Comparison of ENCODE assay signal across 9 mouse cellular contexts in the genomic region with DNA sequence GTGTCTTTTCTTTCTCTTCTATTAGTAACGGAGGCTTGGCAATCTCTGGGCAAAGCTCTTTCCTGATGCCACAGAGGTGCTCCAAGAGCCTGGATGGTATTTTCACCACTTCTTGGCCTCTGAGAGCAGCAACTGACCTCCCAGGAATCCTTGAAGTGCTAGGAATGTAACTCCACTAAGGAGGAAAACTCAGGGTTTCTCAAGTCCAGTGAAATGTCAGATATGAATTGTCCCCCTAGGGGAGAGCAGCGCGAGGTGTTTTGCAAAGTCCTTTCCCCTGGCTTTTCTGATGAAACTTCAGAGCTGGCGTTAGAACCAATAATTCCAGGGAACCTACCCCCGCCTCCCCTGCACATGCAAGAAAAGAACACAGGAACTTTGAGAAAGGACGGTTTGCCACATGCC. TPM values are rescaled to one million over a fixed set of nuclear protein-coding genes. Genes with fewer than 3 reads are reported as not detected.
A peak's percentile ranks its signal among the peaks of the same experiment; 100 is the strongest.
DNase-seq lines count a peak whose midpoint lies in the region; ATAC-seq and TF ChIP-seq lines count a peak whose summit lies in the region.
"Had no signal": no experiment of that assay in that cellular context is flagged by ENCODE, and none has a peak within 500 bp of the region (broad histone marks: within the 10 kb centered on the region; RNA-seq: fewer than 3 reads in every experiment).

No protein-coding gene starts in this region.

- WGBS in kidney, embryonic 14.5 days: 40% methylated on average over 6 of the region's 6 CpGs
- 29% methylated on average over 6 of the region's 6 CpGs for WGBS in embryonic facial prominence, embryonic 14.5 days
- 37% methylated on average over 6 of the region's 6 CpGs for WGBS in limb, embryonic 14.5 days
- 50% methylated on average over 6 of the region's 6 CpGs for WGBS in macrophage (ENCODE audit: missing documents)

- peak overlapping the region; percentile 21; the same call in 1 of the 2 replicates for H3K4me2 ChIP-seq in kidney, embryonic 14.5 days (replicated peaks; ENCODE audit: low read depth, low read length)
- peak overlapping the region; percentile 41 for H3K4me2 ChIP-seq in embryonic facial prominence, embryonic 14.5 days (ENCODE audit: low read depth, low read length)
- peak overlapping the region; percentile 16; the same call in 1 of the 2 replicates for H3K4me2 ChIP-seq in limb, embryonic 14.5 days (replicated peaks; ENCODE audit: low read depth, low read length, severe bottlenecking)
- H3K4me2 ChIP-seq: forebrain, embryonic 15.5 days had no signal

- TF ChIP-seq POLR2A in limb, embryonic 14.5 days (IDR thresholded peaks at IDR 0.05; ENCODE audit: borderline replicate concordance, extremely low read depth, insufficient read depth, insufficient read length): no peak

- H3K4me1 ChIP-seq in kidney, embryonic 14.5 days (ENCODE audit: control insufficient read depth, insufficient read depth, low read length): peaks cover 4% of the 10 kb centered on the region; the same call in 1 of the 2 replicates
- peaks cover 12% of the 10 kb centered on the region for H3K4me1 ChIP-seq in embryonic facial prominence, embryonic 14.5 days (ENCODE audit: control insufficient read depth, insufficient read depth, low read length)
- H3K4me1 ChIP-seq in limb, embryonic 14.5 days (ENCODE audit: control insufficient read depth, insufficient read depth, low read length): peaks cover 11% of the 10 kb centered on the region

- no peaks in the 10 kb centered on the region for H3K27me3 ChIP-seq in kidney, embryonic 14.5 days (ENCODE audit: control insufficient read depth, insufficient read depth, low read length)
- no peaks in the 10 kb centered on the region for H3K27me3 ChIP-seq in embryonic facial prominence, embryonic 14.5 days (replicated peaks; ENCODE audit: control insufficient read depth, insufficient read depth, low read length)
- no peaks in the 10 kb centered on the region for H3K27me3 ChIP-seq in limb, embryonic 14.5 days (ENCODE audit: control insufficient read depth, insufficient read depth, low read length)
- H3K27me3 ChIP-seq: forebrain, embryonic 15.5 days had no signal

- DNase-seq in kidney, postnatal 25 days: no peak
- no peak for DNase-seq in embryonic facial prominence, embryonic 14.5 days (ENCODE audit: low spot score)
- no peak for DNase-seq in limb, embryonic 14.5 days (ENCODE audit: low spot score)
- DNase-seq in right cerebral cortex, postnatal 4 days: no peak
- DNase-seq in cerebellum, adult 9-10 months: no peak
- DNase-seq: cerebellum, adult 8-10 months had no signal

- no peaks in the 10 kb centered on the region for H3K9me3 ChIP-seq in kidney, embryonic 14.5 days (ENCODE audit: control insufficient read depth, low read length)
- H3K9me3 ChIP-seq in embryonic facial prominence, embryonic 14.5 days (ENCODE audit: control insufficient read depth, low read length): no peaks in the 10 kb centered on the region
- no peaks in the 10 kb centered on the region for H3K9me3 ChIP-seq in limb, embryonic 14.5 days (ENCODE audit: control insufficient read depth, low read length)
- H3K9me3 ChIP-seq: forebrain, embryonic 15.5 days had no signal

- peaks cover 8% of the 10 kb centered on the region for H3K79me2 ChIP-seq in macrophage (ENCODE audit: inconsistent target)

- no peak for ATAC-seq in kidney, embryonic 14.5 days (ENCODE audit: low FRiP score, low TSS enrichment)
- ATAC-seq in embryonic facial prominence, embryonic 14.5 days (ENCODE audit: low read depth): no peak
- ATAC-seq in limb, embryonic 14.5 days (ENCODE audit: low FRiP score, low read depth): no peak
- ATAC-seq: forebrain, embryonic 15.5 days had no signal

- H3K36me3 ChIP-seq in kidney, embryonic 14.5 days (ENCODE audit: control insufficient read depth, insufficient read depth, low read length): no peaks in the 10 kb centered on the region
- H3K36me3 ChIP-seq in embryonic facial prominence, embryonic 14.5 days (ENCODE audit: control insufficient read depth, insufficient read depth, low read length): no peaks in the 10 kb centered on the region
- no peaks in the 10 kb centered on the region for H3K36me3 ChIP-seq in limb, embryonic 14.5 days (ENCODE audit: control insufficient read depth, insufficient read depth, low read length)
- no peaks in the 10 kb centered on the region for H3K36me3 ChIP-seq in macrophage (ENCODE audit: inconsistent target)
- H3K36me3 ChIP-seq: forebrain, embryonic 15.5 days had no signal

- no peak overlapping the region for H3K27ac ChIP-seq in kidney, embryonic 14.5 days (ENCODE audit: low read depth, low read length)
- peak overlapping the region; percentile 22; the same call in 1 of the 2 replicates for H3K27ac ChIP-seq in embryonic facial prominence, embryonic 14.5 days (replicated peaks; ENCODE audit: low read depth, low read length)
- H3K27ac ChIP-seq in limb, embryonic 14.5 days (replicated peaks; ENCODE audit: low read depth, low read length): no peak overlapping the region
- H3K27ac ChIP-seq in macrophage: peak overlapping the region; percentile 38
- H3K27ac ChIP-seq: forebrain, embryonic 15.5 days had no signal

- no peak overlapping the region for H3K4me3 ChIP-seq in kidney, embryonic 14.5 days (ENCODE audit: low read length)
- 0 out of 2 replicates have a peak overlapping the region, but pooled peaks have one; percentile 1 for H3K4me3 ChIP-seq in embryonic facial prominence, embryonic 14.5 days (ENCODE audit: low read depth, low read length)
- H3K4me3 ChIP-seq in limb, embryonic 14.5 days (replicated peaks; ENCODE audit: low read length): no peak overlapping the region
- no peak overlapping the region for H3K4me3 ChIP-seq in macrophage (ENCODE audit: inconsistent target)
- H3K4me3 ChIP-seq: forebrain, embryonic 15.5 days had no signal

- no peak overlapping the region for H3K9ac ChIP-seq in kidney, embryonic 14.5 days (ENCODE audit: low read depth, low read length)
- H3K9ac ChIP-seq in embryonic facial prominence, embryonic 14.5 days (ENCODE audit: low read depth, low read length): no peak overlapping the region; the same call in 1 of the 2 replicates
- no peak overlapping the region for H3K9ac ChIP-seq in limb, embryonic 14.5 days (ENCODE audit: low read depth, low read length, severe bottlenecking)
- H3K9ac ChIP-seq: forebrain, embryonic 15.5 days had no signal

RNA-seq across cellular contexts. Expression of gene Pptc7, which starts 3.7 kb away (rescaled TPM):
- polyA plus RNA-seq in kidney, embryonic 14.5 days (2014; fragmentation: Nextera tagmentation; extraction: Ambion mirVana): 7.9 and 10.9 TPM in 2 replicates
- 7.9 and 8.1 TPM in 2 replicates for polyA plus RNA-seq in embryonic facial prominence, embryonic 14.5 days (2014; fragmentation: Nextera tagmentation; extraction: Ambion mirVana)
- polyA plus RNA-seq in limb, embryonic 14.5 days (2012; rRNA removed): 11.5 and 13.7 TPM in 2 replicates
- 7.6 and 8.9 TPM in 2 replicates for polyA plus RNA-seq in limb, embryonic 14.5 days (2014; fragmentation: Nextera tagmentation; extraction: Ambion mirVana)
- total RNA-seq in macrophage (2018; cell fraction: chromatin; rRNA removed): 10 to 100 TPM in 9 of 26 experiments, 1 to 10 TPM in 17; 1.5 to 14.8 (median 8.4) TPM
- 10 to 100 TPM; 10.6 to 20.0 (median 17.2) TPM for total RNA-seq in macrophage (2018; cell fraction: cytosol; rRNA removed)
- 10 to 100 TPM in 24 of 26 experiments, 1 to 10 TPM in 2; 7.3 to 28.9 (median 16.3) TPM for total RNA-seq in macrophage (2018; cell fraction: nucleus; rRNA removed)
- polyA plus RNA-seq in macrophage (2018): 12.5 to 16.0 TPM (median 14.1 TPM) in 3 replicates

RNA-seq across cellular contexts. Expression of gene Tctn1, which starts 16.2 kb away (rescaled TPM):
- polyA plus RNA-seq in kidney, embryonic 14.5 days (2014; fragmentation: Nextera tagmentation; extraction: Ambion mirVana): 6.5 and 9.8 TPM in 2 replicates
- polyA plus RNA-seq in embryonic facial prominence, embryonic 14.5 days (2014; fragmentation: Nextera tagmentation; extraction: Ambion mirVana): 5.1 and 7.3 TPM in 2 replicates
- polyA plus RNA-seq in limb, embryonic 14.5 days (2012; rRNA removed): 28.3 and 38.3 TPM in 2 replicates
- 5.5 TPM in 2 replicates for polyA plus RNA-seq in limb, embryonic 14.5 days (2014; fragmentation: Nextera tagmentation; extraction: Ambion mirVana)
- 10 to 100 TPM in 23 of 26 experiments, 1 to 10 TPM in 3; 4.6 to 48.1 (median 31.1) TPM for total RNA-seq in macrophage (2018; cell fraction: chromatin; rRNA removed)
- total RNA-seq in macrophage (2018; cell fraction: cytosol; rRNA removed): 1 to 10 TPM; 1.7 to 7.0 (median 3.1) TPM
- total RNA-seq in macrophage (2018; cell fraction: nucleus; rRNA removed): 10 to 100 TPM in 22 of 26 experiments, 1 to 10 TPM in 4; 6.9 to 42.0 (median 23.9) TPM
- 2.9 to 4.4 TPM (median 3.9 TPM) in 3 replicates for polyA plus RNA-seq in macrophage (2018)

Comparison
In these comparisons a context has a peak if more than half of its experiments do, and no peak if none do; other contexts are left out.
1. H3K27ac ChIP-seq: peak in embryonic facial prominence, embryonic 14.5 days (single experiment) and macrophage (single experiment); none in kidney, embryonic 14.5 days (single experiment) and limb, embryonic 14.5 days (single experiment).
2. Peak in every context shown above with its lines, with median percentiles within 50 percentile points of each other: H3K4me2 ChIP-seq.